Mouse (Mus musculus) c-Kit-negative CD71-positive TER-119-positive erythroid progenitor cells, embryonic 14.5 days (primary cell): Measurements from ENCODE around the gene Cacna1g.

ENCODE experiments used
- DNase-seq: peaks from one replicate; pipeline ENCODE4 v3.0.0-alpha.2; 2013; ENCODE audit warnings: low read depth, low spot score

The Cacna1g gene

GRCm38 (mm10) chr11:94481963-94482362 lies 8.0 kb upstream of the Cacna1g start:
- DNase-seq = no peak

GRCm38 (mm10) chr11:94480382-94480781 lies 6.4 kb upstream of the Cacna1g start:
- DNase-seq = no peak

- no peak for DNase-seq
Observed at GRCm38 (mm10) chr11:94477651-94478050, 3.7 kb upstream of the Cacna1g start.

- DNase-seq = no peak
Observed at GRCm38 (mm10) chr11:94475722-94476121, 1.7 kb upstream of the Cacna1g start.

GRCm38 (mm10) chr11:94474544-94474910 lies 529 bp upstream of the Cacna1g start:
- DNase-seq = no peak

- DNase-seq = no peak
Observed at GRCm38 (mm10) chr11:94472916-94473706, 887 bp downstream of the Cacna1g start.

GRCm38 (mm10) chr11:94472585-94472915 lies 1.4 kb downstream of the Cacna1g start:
- DNase-seq = no peak

- no peak for DNase-seq
Observed at GRCm38 (mm10) chr11:94471740-94472584, 2.0 kb downstream of the Cacna1g start.

GRCm38 (mm10) chr11:94470391-94470790 lies 3.6 kb downstream of the Cacna1g start:
- no peak for DNase-seq

- no peak for DNase-seq
Observed at GRCm38 (mm10) chr11:94469136-94470064, 4.6 kb downstream of the Cacna1g start.

GRCm38 (mm10) chr11:94468582-94469064 lies 5.4 kb downstream of the Cacna1g start:
- DNase-seq = no peak

GRCm38 (mm10) chr11:94466333-94466855 lies 7.6 kb downstream of the Cacna1g start:
- no peak for DNase-seq

GRCm38 (mm10) chr11:94464170-94464569 lies 9.8 kb downstream of the Cacna1g start:
- DNase-seq = no peak

- DNase-seq = no peak
Observed at GRCm38 (mm10) chr11:94461856-94462255, 12.1 kb downstream of the Cacna1g start.

- DNase-seq = no peak
Observed at GRCm38 (mm10) chr11:94457001-94457400, 17.0 kb downstream of the Cacna1g start.

- peak; percentile 51 for DNase-seq
Observed at GRCm38 (mm10) chr11:94456347-94456746, 17.7 kb downstream of the Cacna1g start.

GRCm38 (mm10) chr11:94455161-94455820 lies 18.7 kb downstream of the Cacna1g start:
- no peak for DNase-seq

GRCm38 (mm10) chr11:94454756-94455155 lies 19.2 kb downstream of the Cacna1g start:
- DNase-seq = no peak

GRCm38 (mm10) chr11:94451091-94451773 lies 22.8 kb downstream of the Cacna1g start:
- no peak for DNase-seq

- no peak for DNase-seq
Observed at GRCm38 (mm10) chr11:94449886-94450285, 24.1 kb downstream of the Cacna1g start.
